Mouse (Mus musculus): Measurements from ENCODE around the gene Bin2. TPM values are rescaled to one million over a fixed set of nuclear protein-coding genes. Genes with fewer than 3 reads are reported as not detected.

Bin2 gene
- polyA plus RNA-seq, 1 experiment from 2014 or later = 2.4 TPM

- H3K27me3 ChIP-seq (ENCODE audit: control insufficient read depth, insufficient read depth, low read length) = peaks cover 6% of the 10 kb centered on the region; the same call in 1 of the 2 replicates
- H3K9ac ChIP-seq (ENCODE audit: low read depth, low read length) = peak within 1 kb of the TSS; percentile 87
- peak; percentile 74 for ATAC-seq (ENCODE audit: low FRiP score, low TSS enrichment)
- H3K27ac ChIP-seq (ENCODE audit: low read depth, low read length) = peak within 1 kb of the TSS; percentile 59
- H3K9me3 ChIP-seq (ENCODE audit: control insufficient read depth, low read length) = no peaks in the 10 kb centered on the region
- H3K4me2 ChIP-seq (replicated peaks; ENCODE audit: low read depth, low read length) = peak within 1 kb of the TSS; percentile 98
- no peaks in the 10 kb centered on the region for H3K36me3 ChIP-seq (ENCODE audit: control insufficient read depth, insufficient read depth, low read length)
- under 1% methylated on average over 72 of the region's 76 CpGs for WGBS
- peaks cover 7% of the 10 kb centered on the region; the same call in 1 of the 2 replicates for H3K4me1 ChIP-seq (ENCODE audit: control insufficient read depth, insufficient read depth, low read length)
- H3K4me3 ChIP-seq (ENCODE audit: low read length) = peak within 1 kb of the TSS; percentile 80
These were observed 69.9 kb downstream of the Bin2 start, which contains the start of gene Pou6f1 for GRCm38 (mm10) chr15:100599276-100600046. Pou6f1 (minus strand) TSS chr15:100599984.

DNA sequence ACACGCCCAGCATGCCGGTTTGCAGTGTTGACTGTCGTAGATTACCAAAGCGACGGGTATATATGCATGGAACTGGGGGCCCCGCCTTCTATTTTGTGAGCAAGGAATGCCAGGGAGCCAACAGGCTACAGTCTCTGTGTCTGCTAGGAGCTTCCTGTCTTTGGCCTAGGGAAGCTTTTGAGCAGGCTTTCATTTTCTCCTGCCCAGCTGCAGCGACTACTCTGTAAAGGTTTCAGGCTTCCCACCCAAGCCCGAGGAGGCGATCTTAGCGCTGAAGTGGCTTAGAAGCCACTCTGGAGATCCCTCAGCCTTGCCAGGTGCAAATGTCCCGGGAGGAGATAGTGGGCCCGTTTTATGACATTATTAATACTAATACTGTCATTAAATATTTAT is 70.5 kb downstream of the Bin2 start:
- H3K27ac ChIP-seq (ENCODE audit: low read depth, low read length) = no peak overlapping the region
- peaks cover 6% of the 10 kb centered on the region; the same call in 1 of the 2 replicates for H3K27me3 ChIP-seq (ENCODE audit: control insufficient read depth, insufficient read depth, low read length)
- peaks cover 7% of the 10 kb centered on the region; the same call in 1 of the 2 replicates for H3K4me1 ChIP-seq (ENCODE audit: control insufficient read depth, insufficient read depth, low read length)
- no peak for ATAC-seq (ENCODE audit: low FRiP score, low TSS enrichment)
- H3K4me3 ChIP-seq (ENCODE audit: low read length) = peak overlapping the region; percentile 80
- H3K4me2 ChIP-seq (replicated peaks; ENCODE audit: low read depth, low read length) = peak overlapping the region; percentile 98
- under 1% methylated on average over 12 of the region's 12 CpGs for WGBS
- peak overlapping the region; percentile 87 for H3K9ac ChIP-seq (ENCODE audit: low read depth, low read length)
- no peaks in the 10 kb centered on the region for H3K9me3 ChIP-seq (ENCODE audit: control insufficient read depth, low read length)
- H3K36me3 ChIP-seq (ENCODE audit: control insufficient read depth, insufficient read depth, low read length) = no peaks in the 10 kb centered on the region

GRCm38 (mm10) chr15:100598287-100598882 is 71.0 kb downstream of the Bin2 start:
- H3K9me3 ChIP-seq (ENCODE audit: control insufficient read depth, low read length) = no peaks in the 10 kb centered on the region
- ATAC-seq (ENCODE audit: low FRiP score, low TSS enrichment) = no peak
- H3K4me1 ChIP-seq (ENCODE audit: control insufficient read depth, insufficient read depth, low read length) = peaks cover 7% of the 10 kb centered on the region; the same call in 1 of the 2 replicates
- WGBS = 17% methylated on average over 9 of the region's 9 CpGs
- 0 out of 2 replicates have a peak overlapping the region, but pooled peaks have one; percentile 87 for H3K9ac ChIP-seq (ENCODE audit: low read depth, low read length)
- H3K4me3 ChIP-seq (ENCODE audit: low read length) = peak overlapping the region; percentile 80
- H3K27ac ChIP-seq (ENCODE audit: low read depth, low read length) = no peak overlapping the region
- peaks cover 6% of the 10 kb centered on the region; the same call in 1 of the 2 replicates for H3K27me3 ChIP-seq (ENCODE audit: control insufficient read depth, insufficient read depth, low read length)
- no peaks in the 10 kb centered on the region for H3K36me3 ChIP-seq (ENCODE audit: control insufficient read depth, insufficient read depth, low read length)
- H3K4me2 ChIP-seq (replicated peaks; ENCODE audit: low read depth, low read length) = peak overlapping the region; percentile 98

DNA sequence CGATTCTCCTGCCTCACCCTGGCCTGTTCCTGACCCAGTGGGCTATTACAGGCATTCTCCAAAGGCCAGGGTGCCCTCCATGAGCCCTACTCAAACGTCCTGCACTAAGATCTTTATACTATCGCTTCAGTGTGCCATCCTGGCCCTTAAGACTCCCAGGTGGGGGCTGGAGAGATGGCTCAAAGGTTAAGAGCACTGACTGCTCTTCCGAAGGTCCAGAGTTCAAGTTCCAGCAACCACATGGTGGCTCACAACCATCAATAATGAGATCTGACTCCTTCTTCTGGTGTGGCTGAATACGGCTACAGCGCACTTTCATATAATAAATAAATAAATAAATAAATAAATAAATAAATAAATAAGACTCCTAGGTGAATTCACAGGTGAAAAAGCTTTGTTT is 76.5 kb downstream of the Bin2 start:
- Histone ChIP-seq H3K27ac (ENCODE audit: low read depth, low read length) (no peak overlapping the region), H3K36me3 (ENCODE audit: control insufficient read depth, insufficient read depth, low read length) (no peaks in the 10 kb centered on the region), H3K4me2 (replicated peaks; ENCODE audit: low read depth, low read length) (no peak overlapping the region), H3K27me3 (ENCODE audit: control insufficient read depth, insufficient read depth, low read length) (no peaks in the 10 kb centered on the region), H3K4me1 (ENCODE audit: control insufficient read depth, insufficient read depth, low read length) (no peaks in the 10 kb centered on the region), H3K4me3 (ENCODE audit: low read length) (no peak overlapping the region), H3K9ac (ENCODE audit: low read depth, low read length) (no peak overlapping the region), H3K9me3 (ENCODE audit: control insufficient read depth, low read length) (no peaks in the 10 kb centered on the region)
- ATAC-seq (ENCODE audit: low FRiP score, low TSS enrichment) = no peak
- whole genome bisulfite sequencing = 80% methylated on average over 6 of the region's 6 CpGs

Small RNA genes within 50 kb of the gene (microRNA-seq; reads per million reads assigned to microRNA genes)
- gene Mir6961 = not detected

Other genes with a start within 250 kb of the Bin2 start
- gene Gm5475, start 247.4 kb downstream of the Bin2 start, polyA plus RNA-seq (2014; fragmentation: Nextera tagmentation; extraction: Ambion mirVana) = 0.14 TPM in 1 of 2 replicates, not detected in the other
- gene Slc11a2, start 244.5 kb downstream of the Bin2 start, polyA plus RNA-seq (2014; fragmentation: Nextera tagmentation; extraction: Ambion mirVana) = 16.4 and 22.6 TPM in 2 replicates
- gene Letmd1, start 200.5 kb downstream of the Bin2 start, polyA plus RNA-seq (2014; fragmentation: Nextera tagmentation; extraction: Ambion mirVana) = 19.2 and 25.4 TPM in 2 replicates
- 14.5 and 18.6 TPM in 2 replicates for gene Csrnp2, start 174.1 kb downstream of the Bin2 start, polyA plus RNA-seq (2014; fragmentation: Nextera tagmentation; extraction: Ambion mirVana)
- gene Tfcp2, start 117.5 kb downstream of the Bin2 start, polyA plus RNA-seq (2014; fragmentation: Nextera tagmentation; extraction: Ambion mirVana) = 17.7 and 32.9 TPM in 2 replicates
- 9.6 and 14.6 TPM in 2 replicates for gene Pou6f1, start 69.6 kb downstream of the Bin2 start, polyA plus RNA-seq (2014; fragmentation: Nextera tagmentation; extraction: Ambion mirVana)
- gene Dazap2, start 54.2 kb downstream of the Bin2 start, polyA plus RNA-seq (2014; fragmentation: Nextera tagmentation; extraction: Ambion mirVana) = 236 and 274 TPM in 2 replicates
- 26.4 and 28.4 TPM in 2 replicates for gene Smagp, start 32.6 kb downstream of the Bin2 start, polyA plus RNA-seq (2014; fragmentation: Nextera tagmentation; extraction: Ambion mirVana)
- 9.4 and 9.9 TPM in 2 replicates for gene Cela1, start 18.4 kb upstream of the Bin2 start, polyA plus RNA-seq (2014; fragmentation: Nextera tagmentation; extraction: Ambion mirVana)
- 0.16 and 0.17 TPM in 2 replicates for gene Galnt6, start 59.8 kb upstream of the Bin2 start, polyA plus RNA-seq (2014; fragmentation: Nextera tagmentation; extraction: Ambion mirVana)
- 7.6 and 8.5 TPM in 2 replicates for gene Slc4a8, start 92.2 kb upstream of the Bin2 start, polyA plus RNA-seq (2014; fragmentation: Nextera tagmentation; extraction: Ambion mirVana)
- 15.1 and 18.4 TPM in 2 replicates for gene Scn8a, start 200.3 kb upstream of the Bin2 start, polyA plus RNA-seq (2014; fragmentation: Nextera tagmentation; extraction: Ambion mirVana)